Mouse (Mus musculus) cerebellum, adult 2 months (tissue): Measurements from ENCODE around the gene Mrps30.

ENCODE experiments used
- CTCF ChIP-seq: fragments of 200-500 bp; IDR thresholded peaks from 2 replicates; pipeline ENCODE4 v1.5.1; 2011; ENCODE audit warnings: low read depth, mild to moderate bottlenecking, control low read depth, low read length, moderate library complexity, borderline replicate concordance; ENCODE audit not compliant: insufficient read depth
- POLR2A ChIP-seq: fragments of 200-500 bp; IDR thresholded peaks from 2 replicates; pipeline ENCODE4 v1.6.1; 2011; ENCODE audit warnings: low read length, control low read depth, borderline replicate concordance; ENCODE audit not compliant: insufficient read depth

GRCm38 (mm10) chr13:118420847-118421246 lies 33.8 kb upstream of the Mrps30 start:
- TF ChIP-seq POLR2A (no peak), CTCF (no peak)
